Mouse (Mus musculus): ENCODE results near the gene Gm9048.
A peak's percentile ranks its signal among the peaks of the same experiment; 100 is the strongest.
"Not testable (repeated sequence)": the region's sequence is repeated elsewhere in the genome, so short reads cannot be mapped to it uniquely, and the experiment has no call there.

Gm9048 gene

DNA sequence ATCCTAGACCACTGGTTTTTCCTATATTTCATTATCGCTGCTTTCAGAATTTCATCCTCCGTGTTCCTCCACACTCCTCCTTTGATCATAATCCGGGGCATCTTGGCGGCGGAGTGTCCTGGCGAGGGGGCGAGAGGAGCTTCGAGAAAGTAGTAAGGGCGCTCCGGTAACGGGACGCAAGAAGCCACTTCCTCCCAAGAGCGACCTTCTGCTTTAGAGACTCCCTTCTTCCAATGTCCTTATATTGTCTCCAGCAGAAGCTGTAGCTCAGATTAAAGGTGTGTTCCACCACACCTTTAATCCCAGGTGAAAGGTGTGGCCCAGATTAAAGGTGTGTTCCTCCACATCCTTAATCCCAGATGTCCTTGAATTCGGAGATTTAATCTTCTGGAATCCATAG, at the start of gene Gm9048:
Gm9048 (minus strand) TSS at position 101 of the 400 bp plus-strand sequence.
- DNase-seq: not testable (repeated sequence)

DNA sequence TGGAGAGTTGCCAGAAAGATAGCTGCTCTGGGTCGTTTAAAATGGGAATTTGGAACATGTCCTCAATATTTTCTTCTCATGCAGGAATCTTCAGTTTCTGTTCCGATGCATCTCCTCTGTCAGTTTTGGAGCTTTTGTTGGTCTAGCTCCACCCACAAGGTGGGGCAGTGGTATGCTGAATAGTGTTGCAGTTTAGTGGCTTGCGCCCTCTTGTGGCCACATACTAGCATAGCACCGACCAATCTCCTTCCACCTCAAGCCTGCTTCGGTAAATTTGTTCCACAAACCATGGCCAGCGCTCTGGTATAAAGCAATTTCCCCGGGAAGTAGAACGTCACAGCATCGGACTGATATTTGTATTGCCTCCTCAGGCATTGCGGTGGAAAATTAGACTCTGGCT, 22.0 kb upstream of the Gm9048 start:
- peak; percentile 88 for DNase-seq

DNA sequence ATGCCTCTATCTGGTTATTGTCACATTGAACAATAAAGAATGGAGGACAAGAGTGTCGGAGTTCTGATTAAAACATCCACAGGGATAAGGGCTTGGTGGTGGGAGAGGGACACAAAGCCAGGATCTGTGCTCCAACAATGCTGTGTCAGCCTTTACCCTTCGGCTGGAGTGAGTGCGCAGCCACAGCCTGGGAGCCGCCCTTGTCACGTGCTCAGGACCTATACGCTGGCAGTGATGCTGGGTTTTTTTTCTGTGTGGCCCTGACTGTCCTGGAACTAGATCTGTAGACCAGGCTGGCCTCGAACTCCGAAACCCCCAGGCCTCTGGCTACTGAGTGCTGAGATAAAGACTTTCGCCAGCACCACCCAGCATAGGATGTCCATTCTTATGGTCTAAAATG, 21.0 kb upstream of the Gm9048 start:
- no peak for DNase-seq

DNA sequence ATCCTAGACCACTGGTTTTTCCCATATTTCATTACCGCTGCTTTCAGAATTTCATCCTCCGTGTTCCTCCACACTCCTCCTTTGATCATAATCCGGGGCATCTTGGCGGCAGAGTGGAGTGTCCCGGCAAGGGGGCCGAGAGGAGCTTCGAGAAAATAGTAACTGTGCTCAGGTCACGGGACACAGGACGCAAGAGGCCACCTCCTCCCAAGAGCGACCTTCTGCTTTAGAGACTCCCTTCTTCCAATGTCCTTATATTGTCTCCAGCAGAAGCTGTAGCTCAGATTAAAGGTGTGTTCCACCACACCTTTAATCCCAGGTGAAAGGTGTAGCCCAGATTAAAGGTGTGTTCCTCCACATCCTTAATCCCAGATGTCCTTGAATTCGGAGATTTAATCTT, 5.5 kb upstream of the Gm9048 start, which contains the start of gene Gm9049:
Gm9049 (minus strand) TSS at position 101 of the 400 bp plus-strand sequence.
- not testable (repeated sequence) for DNase-seq

DNA sequence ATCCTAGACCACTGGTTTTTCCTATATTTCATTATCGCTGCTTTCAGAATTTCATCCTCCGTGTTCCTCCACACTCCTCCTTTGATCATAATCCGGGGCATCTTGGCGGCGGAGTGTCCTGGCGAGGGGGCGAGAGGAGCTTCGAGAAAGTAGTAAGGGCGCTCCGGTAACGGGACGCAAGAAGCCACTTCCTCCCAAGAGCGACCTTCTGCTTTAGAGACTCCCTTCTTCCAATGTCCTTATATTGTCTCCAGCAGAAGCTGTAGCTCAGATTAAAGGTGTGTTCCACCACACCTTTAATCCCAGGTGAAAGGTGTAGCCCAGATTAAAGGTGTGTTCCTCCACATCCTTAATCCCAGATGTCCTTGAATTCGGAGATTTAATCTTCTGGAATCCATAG, 5.3 kb downstream of the Gm9048 start, which contains the start of gene Gm9046:
Gm9046 (minus strand) TSS at position 101 of the 400 bp plus-strand sequence.
- DNase-seq: not testable (repeated sequence)

DNA sequence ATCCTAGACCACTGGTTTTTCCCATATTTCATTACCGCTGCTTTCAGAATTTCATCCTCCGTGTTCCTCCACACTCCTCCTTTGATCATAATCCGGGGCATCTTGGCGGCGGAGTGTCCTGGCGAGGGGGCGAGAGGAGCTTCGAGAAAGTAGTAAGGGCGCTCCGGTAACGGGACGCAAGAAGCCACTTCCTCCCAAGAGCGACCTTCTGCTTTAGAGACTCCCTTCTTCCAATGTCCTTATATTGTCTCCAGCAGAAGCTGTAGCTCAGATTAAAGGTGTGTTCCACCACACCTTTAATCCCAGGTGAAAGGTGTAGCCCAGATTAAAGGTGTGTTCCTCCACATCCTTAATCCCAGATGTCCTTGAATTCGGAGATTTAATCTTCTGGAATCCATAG, 10.7 kb downstream of the Gm9048 start, which contains the start of gene Gm9045:
Gm9045 (minus strand) TSS at position 101 of the 400 bp plus-strand sequence.
- DNase-seq: not testable (repeated sequence)

DNA sequence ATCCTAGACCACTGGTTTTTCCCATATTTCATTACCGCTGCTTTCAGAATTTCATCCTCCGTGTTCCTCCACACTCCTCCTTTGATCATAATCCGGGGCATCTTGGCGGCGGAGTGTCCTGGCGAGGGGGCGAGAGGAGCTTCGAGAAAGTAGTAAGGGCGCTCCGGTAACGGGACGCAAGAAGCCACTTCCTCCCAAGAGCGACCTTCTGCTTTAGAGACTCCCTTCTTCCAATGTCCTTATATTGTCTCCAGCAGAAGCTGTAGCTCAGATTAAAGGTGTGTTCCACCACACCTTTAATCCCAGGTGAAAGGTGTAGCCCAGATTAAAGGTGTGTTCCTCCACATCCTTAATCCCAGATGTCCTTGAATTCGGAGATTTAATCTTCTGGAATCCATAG, 16.2 kb downstream of the Gm9048 start, which contains the start of gene Gm9044:
Gm9044 (minus strand) TSS at position 101 of the 400 bp plus-strand sequence.
- not testable (repeated sequence) for DNase-seq

DNA sequence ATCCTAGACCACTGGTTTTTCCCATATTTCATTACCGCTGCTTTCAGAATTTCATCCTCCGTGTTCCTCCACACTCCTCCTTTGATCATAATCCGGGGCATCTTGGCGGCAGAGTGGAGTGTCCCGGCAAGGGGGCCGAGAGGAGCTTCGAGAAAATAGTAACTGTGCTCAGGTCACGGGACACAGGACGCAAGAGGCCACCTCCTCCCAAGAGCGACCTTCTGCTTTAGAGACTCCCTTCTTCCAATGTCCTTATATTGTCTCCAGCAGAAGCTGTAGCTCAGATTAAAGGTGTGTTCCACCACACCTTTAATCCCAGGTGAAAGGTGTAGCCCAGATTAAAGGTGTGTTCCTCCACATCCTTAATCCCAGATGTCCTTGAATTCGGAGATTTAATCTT, 21.6 kb downstream of the Gm9048 start, which contains the start of gene Gm9040:
Gm9040 (minus strand) TSS at position 101 of the 400 bp plus-strand sequence.
- not testable (repeated sequence) for DNase-seq

DNA sequence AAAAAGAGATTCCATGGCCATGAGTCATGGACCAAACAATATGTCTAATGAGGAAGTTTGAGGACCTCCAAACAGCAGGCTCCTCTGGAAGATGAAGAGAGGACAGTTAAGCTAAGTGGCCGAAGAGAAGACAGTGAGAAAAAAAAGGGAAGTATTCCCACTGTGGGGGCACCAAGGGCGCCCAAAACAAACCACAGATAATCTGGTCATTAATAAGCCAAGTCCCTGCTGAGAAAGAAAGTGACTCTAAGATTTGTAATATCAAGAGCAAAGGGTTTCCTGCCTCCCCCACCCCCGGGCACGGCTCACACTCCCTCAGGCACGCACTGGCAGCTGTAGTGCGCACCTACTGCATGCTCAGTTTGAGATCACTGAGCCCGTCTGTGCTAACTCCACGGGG, 29.5 kb downstream of the Gm9048 start:
- no peak for DNase-seq

DNA sequence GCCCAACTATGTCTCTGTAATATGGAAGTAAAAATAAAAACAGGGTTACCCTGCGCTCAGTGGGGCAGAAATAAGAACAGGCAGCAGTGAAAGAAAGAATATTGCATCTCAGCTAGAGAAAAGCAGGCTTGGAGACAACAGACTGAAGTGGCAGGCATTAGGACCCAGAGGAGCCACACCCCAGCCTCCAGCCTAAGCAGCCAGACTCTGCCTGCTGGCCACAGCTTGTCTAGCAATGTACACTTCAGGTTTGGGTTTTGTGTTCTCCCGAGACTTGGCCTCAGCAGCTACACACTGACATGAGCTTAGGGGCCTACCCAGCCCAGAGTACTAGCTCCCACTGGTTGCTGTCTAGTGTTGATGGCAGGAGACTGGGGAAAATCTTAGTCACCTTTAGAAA, 46.3 kb downstream of the Gm9048 start:
- DNase-seq: not testable (repeated sequence)
